Mouse (Mus musculus): ENCODE results near the gene Tmeff2.
"Not testable (repeated sequence)": the region's sequence is repeated elsewhere in the genome, so short reads cannot be mapped to it uniquely, and the experiment has no call there.

DNA sequence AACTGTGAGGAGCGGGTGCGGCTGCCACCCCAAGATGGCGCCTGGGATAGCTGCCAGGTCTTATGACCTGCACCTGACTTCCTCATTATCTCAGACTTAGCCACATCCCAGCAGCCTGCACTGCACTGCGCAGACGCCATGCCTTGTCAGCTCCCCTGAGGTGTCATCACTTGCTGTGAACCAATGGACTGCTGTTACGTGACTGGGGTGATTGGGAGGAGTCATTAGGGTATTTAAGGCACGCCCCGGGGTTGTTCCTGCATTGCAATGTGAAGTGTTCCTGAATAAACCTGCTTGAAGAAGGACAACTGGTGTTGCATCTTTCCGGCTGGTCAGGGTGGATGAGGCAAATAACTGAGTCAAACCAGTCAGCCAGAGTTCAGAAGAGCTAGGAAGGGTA lies at the start of gene Tmeff2:
- not testable (repeated sequence) for TF ChIP-seq EP300, CTCF (IDR thresholded peaks at IDR 0.05; ENCODE audit: low read depth)
